Mouse (Mus musculus) stomach, postnatal 0 days (tissue): ENCODE measurements around the gene Vps52.

ENCODE experiments used
- CTCF ChIP-seq: IDR thresholded peaks from 2 replicates; pipeline ENCODE4 v1.5.1; 2016; ENCODE audit warnings: antibody characterized with exemption, low read depth, mild to moderate bottlenecking, moderate library complexity
- EP300 ChIP-seq: optimal IDR thresholded peaks from 2 replicates; pipeline ENCODE3; 2016; ENCODE audit warnings: antibody characterized with exemption

DNA sequence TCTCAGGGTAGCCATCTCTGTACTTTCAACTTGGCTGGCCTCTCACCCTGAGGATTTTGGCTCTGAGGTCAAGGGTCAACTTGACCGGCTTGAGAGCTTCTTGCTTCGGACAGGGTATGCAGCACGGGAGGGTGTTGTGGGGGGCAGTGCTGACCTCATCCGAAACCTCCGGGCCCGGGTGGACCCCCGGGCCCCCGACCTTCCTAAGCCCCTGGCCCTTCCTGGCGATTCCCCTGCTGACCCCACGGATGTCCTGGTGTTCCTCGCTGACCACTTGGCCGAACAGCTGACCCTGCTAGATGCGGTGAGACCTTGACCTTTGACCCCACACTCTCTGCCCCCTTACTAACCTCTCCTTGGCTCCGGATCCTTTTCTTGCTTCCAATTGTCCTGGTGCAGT is 23.2 kb upstream of the Vps52 start:
- TF ChIP-seq CTCF (no peak), EP300 (no peak)
